Mouse (Mus musculus): ENCODE data around the gene Tbl2.

The Tbl2 gene

DNA sequence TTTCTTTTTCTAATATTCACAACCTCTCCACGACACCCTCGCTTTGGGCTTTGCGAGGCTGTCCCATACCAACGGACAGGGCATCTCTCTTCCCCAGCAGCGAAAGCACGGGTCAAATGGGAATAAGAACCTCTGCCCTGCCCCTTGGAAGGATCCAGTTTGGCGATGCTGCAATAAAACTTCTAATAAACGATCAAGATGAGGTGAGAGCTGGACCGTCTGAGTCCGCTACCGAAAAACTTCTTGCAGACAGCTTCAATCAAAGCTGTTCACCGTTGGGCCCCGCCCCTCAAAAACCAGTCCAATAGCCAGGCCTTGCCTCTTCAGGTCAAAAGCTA is 773 bp upstream of the Tbl2 start:
- DNase-seq (ENCODE audit: inconsistent ontology term), result no peak

DNA sequence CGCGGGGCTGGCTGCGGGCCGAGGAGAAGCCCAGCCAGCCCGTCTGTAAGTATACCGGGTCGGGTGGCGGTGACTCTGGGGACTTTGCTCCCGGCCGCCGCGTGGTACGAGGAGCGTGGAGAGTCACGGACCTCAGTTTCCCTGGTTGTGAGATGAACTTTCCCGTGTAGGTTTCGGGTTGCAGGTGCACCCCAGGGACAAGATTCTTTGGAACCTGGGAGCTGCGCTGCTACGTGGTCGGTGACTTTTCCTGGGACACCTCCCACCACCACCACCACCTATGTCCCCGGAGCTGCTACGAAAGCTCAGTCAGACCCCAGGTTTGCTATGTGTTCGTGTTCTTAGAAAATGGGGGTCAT is 342 bp downstream of the Tbl2 start:
- DNase-seq (ENCODE audit: inconsistent ontology term), result peak; percentile 17

DNA sequence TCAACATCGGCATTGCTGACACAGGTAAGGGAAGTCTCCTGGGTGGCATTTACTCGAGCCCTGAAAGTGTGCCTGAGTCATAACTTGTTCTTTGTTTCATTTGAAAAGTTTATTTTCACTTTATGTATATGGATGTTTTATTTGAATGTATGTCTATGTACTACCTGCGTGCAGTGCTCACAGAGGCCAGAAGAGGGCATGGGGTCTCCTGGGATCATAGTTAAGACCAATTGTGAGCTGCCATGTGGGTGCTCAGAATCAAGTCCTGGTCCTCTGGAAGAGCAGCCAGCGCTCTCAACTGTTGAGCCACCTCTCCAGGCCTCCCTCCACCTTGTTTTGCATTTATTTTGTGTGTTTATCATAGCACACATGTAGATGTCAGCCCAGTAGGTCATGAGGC is 7.0 kb downstream of the Tbl2 start:
- DNase-seq (ENCODE audit: inconsistent ontology term), result no peak

DNA sequence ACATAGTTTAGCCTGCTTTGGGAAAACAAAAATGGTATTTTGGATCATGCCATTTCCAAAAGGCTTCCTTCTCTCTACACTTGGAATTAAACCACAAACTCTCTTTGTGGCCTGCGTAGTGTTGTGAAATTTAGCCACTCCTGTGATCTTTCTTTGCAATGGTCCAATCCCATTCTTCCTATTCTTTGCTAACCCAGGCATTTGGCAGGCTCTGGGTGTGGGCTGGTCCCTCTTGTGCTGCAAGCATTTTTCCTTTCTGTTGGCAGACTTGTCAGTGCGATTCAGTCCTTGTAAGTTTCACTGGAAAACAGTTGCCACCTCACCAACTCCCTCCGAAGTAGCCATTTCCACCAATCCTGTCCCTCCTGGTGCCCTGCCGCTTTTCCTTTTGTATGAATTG is 11.8 kb downstream of the Tbl2 start:
- peak; percentile 82 for DNase-seq (ENCODE audit: inconsistent ontology term)

DNA sequence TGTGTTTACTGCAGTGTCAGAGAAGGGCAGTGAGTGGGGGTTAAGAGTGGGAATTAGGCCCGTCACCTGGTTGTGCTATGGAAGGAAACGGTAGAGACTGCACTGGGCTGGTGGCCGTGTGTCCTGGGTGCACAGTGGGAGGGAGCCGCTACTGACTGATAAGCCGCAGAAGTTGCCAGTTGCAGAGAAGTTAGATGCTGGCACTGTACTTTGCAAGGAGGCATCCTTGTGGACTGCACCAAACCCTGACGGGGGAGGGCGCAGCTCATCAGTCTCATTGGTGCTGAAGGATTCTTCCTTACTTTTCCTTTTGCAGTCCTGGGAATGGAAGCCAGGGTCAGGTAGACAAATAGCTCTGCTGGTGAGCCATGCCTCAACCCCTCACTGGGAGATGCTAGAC is 12.2 kb downstream of the Tbl2 start:
- DNase-seq (ENCODE audit: inconsistent ontology term), result no peak

DNA sequence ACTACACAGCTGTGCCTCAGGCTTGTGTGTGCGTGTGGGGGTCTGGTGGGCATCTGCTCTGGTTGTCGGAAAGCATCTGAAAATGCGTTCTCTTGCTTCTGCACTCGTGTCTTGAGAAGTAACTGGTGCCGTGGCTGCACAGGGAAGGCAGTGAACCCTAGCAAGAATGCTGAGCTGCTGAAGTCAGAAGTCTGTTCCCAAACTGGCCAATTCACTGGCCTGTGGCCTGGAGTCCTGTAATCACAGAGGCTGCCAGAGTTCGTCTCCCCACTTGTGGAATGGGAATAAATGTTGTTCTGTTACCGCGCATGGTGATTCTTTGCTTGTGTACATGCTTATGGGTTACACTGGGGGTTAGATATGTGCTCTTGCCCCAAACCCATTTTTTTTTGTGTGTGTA is 12.9 kb downstream of the Tbl2 start:
- DNase-seq (ENCODE audit: inconsistent ontology term), result no peak

DNA sequence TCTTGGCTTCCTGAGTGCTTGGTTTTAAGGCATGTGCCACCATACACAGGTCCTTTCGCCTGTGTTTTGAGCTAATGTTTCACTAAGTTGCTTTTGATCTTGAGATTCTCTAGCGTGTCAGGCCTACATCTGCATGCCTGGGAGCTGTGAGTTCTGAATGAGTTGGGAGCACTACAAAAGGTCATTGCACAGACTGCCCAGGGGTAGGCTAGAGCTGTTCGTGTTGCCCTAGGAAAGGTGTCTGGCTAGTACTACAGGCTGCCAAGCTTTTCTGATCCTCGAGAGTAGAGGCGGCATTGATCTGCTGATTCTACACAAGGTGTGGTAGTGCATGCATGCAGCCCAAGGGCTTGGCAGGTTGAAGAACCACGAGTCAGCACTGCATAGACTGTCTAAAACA is 13.4 kb downstream of the Tbl2 start:
- no peak for DNase-seq (ENCODE audit: inconsistent ontology term)

DNA sequence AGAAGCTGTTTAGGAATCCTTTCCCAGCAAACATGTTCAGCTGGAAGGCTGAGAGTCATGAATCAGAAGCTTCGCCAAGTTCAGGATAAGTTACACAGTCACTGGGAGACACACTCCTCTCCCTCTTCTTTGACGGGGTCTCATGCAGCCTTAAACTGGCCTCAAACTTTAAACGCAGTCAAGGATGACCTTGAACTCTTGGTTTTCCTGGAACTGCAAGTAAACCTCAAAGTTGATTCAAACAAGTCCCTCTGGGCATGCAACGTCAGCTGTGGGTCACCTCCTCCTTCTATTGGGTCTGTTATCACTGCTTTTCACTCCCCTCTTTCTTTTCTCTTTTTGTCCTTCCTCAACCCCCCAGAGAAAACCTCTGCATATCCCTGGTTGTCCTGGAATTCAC is 17.5 kb downstream of the Tbl2 start:
- no peak for DNase-seq (ENCODE audit: inconsistent ontology term)

DNA sequence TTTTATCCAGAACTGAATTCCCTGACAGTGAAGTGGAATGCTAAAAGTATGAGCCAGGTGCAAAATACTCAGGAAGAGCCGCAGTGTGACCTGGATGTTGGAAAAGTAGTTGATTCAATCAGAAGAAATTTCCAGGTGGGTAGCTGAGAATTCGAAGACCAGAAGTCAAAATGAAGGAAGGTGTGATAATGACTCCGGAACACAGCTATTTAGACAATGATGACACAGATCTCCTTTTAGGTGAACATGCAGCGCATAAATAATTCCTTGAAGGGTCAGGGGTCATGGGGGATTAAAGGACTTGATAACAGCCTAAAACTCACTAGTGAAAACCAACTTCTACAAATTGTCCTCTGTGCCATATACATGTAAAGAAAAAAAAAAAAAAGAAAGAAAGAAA is 18.0 kb downstream of the Tbl2 start:
- DNase-seq (ENCODE audit: inconsistent ontology term), result no peak

DNA sequence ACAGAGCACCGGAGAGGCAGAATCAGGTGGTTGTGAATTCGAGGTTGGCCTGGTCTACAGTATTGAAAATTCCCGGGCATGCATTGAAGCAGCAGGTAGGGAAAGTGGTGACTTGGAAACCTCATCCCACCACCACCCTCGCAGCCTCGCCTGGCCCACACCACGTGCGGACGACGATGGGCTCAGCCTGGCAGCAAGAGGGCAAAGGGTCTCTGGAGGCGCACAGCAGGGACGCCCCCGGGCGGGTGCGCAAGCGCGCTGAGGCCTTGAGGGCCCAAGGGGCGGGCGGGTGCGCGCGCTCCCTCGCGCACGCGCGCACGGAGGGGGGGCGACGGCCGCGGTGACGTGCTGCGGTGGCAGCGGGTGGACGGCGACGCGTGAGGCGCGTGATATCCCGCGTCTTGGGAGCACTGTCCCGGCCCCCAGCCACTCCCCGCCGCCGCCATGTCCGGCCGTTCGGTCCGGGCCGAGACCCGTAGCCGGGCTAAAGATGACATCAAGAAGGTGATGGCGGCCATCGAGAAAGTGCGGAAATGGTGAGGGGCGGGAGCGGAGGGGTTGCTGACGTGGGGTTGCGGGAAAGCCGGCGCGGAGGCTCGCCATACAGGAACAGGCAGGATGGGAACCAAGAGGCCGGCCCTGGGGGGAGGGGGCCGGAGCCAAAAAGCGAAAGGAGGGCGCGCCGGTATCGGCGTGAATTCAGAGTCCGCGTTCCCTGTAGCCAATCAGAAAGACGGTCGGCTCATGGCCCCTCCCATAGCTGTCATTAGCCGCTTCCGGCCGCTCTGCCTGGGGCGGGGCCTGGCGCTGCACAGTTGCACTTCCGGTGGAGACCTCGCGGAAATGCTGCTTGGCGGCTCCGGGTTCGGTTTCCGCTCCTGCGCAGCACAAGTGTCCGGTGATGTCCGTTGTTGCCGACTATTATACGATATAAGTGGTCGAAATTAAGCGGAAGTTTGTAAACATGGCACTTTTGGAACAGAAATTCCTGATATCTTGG is 18.9 kb downstream of the Tbl2 start, which contains the start of gene Bcl7b:
Gene Bcl7b (plus strand): TSS at position 221 of the 1,000 bp plus-strand sequence.
- peak; percentile 98 for DNase-seq (ENCODE audit: inconsistent ontology term)

DNA sequence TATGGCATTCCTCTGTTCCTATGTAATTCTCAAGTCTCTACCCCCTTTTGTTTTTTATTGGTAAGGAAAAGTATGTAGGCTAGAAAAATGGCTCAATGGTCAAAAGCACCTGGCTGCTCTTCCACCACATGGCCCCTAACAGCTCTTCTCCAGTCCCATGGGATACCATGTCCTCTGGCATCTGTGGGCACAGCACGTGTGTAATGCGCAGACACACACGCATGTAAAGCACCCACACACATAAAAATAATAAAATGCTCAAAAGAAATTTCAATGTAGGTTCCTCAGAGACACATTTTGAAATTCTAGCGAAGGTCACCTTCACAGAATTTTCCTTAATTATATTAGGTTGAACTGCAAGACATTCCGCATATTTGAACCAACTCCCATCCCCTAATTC is 20.0 kb downstream of the Tbl2 start:
- no peak for DNase-seq (ENCODE audit: inconsistent ontology term)

DNA sequence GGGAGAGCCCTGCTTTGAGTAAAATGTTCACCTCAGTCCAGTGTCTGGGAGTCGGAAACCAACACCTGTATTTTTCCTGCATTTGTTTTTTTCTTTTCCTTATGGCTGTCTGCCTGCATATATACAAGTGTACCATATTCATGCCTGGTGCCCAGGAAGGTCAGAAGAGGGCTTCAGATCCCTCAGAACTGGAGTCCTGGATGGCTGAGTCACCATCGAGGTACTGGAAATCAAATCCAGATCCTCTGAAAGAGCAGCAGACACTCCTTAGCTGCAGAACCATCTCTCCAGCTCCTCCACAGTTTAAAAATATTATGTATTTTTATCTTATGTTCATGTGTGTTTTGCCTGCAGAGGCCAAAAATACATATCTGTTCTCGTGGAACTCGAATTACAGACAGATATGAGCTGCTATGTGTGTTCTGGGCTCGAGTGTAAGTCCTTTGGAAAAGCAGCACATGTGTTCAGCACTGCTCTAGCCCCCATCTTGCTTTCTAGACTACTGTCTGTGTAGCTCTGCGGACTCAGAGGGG is 22.3 kb downstream of the Tbl2 start:
- DNase-seq (ENCODE audit: inconsistent ontology term), result no peak

DNA sequence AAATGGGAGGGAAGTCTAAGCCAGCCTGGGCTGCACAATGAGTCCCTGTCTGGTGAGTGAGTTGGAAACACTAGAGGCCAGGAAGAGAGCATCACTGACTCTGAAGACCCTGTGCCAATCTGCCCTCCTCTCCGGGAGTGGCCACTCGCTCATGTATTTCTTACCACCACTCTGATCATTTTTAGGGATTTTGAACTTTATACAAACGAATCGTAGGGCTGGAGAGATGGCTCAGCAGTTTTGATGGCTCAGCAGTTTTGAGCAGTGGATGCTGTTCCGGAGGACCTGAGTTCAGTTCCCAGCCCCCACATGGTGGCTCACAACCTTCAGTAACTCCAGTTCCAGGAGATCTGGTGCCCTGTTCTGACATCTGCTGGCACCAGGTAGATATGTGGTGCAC is 23.5 kb downstream of the Tbl2 start:
- DNase-seq (ENCODE audit: inconsistent ontology term), result no peak

DNA sequence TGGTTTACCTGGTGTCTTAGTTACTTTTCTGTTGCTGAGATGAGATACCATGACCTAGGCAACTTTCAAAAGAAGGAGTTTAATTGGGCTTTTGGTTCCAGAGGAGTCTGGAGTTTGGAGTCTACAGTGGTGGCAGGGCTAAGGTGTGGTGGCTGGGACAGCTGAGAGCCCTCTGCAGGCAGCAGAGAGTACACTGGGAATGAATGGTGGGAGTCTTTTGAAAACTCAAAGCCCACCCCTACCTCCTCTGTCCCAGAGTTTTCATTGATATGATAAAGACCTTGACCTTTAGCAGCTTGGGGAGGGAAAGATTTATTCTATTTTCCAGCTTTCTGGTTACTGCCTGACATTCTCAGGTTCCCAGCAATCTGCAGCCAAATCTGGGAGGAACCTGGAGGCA is 25.6 kb downstream of the Tbl2 start:
- DNase-seq (ENCODE audit: inconsistent ontology term), result no peak

DNA sequence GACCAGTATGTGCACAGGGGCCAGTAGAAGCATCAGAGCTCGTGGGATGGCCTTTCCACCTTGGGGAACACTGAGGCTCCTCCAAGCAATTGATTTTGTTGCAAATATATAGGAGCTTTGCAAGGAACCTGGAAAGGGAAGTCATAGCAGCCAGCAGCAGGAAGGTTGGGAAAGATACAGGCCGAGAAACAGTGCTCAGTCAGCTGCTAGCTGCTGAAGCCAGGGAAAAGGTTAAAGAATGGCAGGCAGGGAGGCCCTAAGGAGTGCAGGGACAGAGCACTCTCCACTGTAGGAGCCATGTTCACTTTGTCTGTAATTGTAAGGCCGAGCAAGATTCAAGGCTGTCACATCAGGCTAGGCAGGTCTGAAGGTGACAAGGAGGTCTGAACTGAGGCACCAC is 29.1 kb downstream of the Tbl2 start:
- DNase-seq (ENCODE audit: inconsistent ontology term), result no peak

DNA sequence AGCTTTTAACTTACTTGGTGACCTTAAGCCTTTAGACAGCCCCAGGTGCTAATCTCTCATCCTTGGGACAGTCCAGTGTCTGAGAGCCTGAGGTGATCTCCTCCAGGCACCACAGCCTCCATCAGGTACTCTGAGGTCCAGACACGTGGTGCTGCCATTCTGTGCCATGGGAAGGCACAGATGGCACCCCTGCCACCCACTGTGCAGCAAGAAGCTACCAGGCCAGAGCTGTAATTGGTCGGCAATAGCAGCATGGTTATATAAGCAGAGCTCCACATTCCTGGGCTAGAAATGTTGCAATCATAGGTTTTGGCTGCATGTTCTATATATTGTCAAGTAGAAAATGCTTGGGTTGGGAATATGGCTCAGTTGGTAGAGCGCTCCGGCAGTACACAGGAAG is 29.5 kb downstream of the Tbl2 start:
- DNase-seq (ENCODE audit: inconsistent ontology term), result no peak

DNA sequence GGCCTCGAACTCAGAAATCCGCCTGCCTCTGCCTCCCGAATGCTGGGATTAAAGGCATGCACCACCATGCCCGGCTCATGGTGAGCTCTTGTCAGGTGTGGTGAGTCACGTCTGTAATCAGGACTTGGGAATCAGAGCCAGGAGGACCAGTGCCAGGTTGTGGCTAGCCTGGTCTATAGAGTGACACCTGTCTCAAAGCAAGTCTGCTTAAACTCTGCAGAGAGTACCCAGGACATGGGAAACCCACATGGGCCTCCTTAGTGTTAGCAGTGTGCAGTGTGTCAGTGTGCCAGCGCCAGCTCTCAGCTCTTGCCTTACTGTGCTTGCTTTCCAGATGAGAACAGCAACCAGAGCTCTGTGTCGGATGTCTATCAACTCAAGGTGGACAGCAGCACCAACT is 30.2 kb downstream of the Tbl2 start:
- DNase-seq (ENCODE audit: inconsistent ontology term), result no peak

DNA sequence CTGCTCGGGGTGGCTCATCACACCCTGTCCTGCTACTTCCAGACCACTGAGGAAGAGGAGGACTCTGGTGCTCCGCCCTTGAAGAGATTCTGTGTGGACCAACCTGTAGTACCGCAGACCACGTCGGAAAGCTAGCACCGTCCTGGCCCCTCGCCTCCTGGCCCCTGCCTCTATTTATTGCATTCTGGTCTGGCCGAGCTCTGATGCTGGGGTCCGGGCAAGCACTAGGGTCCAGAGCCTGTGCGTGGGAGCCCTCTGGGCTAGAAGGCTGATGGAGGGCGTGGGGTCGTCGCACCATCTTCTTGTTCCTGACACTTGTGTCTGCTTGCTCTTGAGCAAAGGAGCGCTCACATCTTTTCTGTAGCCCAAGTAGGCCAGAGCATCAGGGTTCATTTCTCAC is 31.3 kb downstream of the Tbl2 start:
- no peak for DNase-seq (ENCODE audit: inconsistent ontology term)

DNA sequence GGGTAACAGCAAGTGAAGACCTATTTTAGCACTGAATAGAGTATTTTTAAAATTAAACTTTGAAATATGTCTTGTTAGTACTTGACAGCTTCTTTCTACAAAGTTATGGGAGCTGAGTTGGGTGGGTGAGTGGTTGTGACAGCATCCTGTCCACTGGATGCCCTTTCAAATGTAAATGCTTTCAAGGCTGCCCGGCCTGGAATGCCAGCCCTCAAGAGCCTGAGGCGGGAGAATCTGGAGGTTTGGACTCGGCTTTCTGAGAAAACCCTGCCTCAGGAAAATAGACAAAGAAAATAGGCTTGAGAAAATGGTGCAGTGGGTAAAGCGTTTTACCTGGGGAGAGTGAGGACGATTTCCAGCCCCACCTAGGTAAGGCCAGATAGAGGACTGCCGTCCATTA is 32.3 kb downstream of the Tbl2 start:
- no peak for DNase-seq (ENCODE audit: inconsistent ontology term)

DNA sequence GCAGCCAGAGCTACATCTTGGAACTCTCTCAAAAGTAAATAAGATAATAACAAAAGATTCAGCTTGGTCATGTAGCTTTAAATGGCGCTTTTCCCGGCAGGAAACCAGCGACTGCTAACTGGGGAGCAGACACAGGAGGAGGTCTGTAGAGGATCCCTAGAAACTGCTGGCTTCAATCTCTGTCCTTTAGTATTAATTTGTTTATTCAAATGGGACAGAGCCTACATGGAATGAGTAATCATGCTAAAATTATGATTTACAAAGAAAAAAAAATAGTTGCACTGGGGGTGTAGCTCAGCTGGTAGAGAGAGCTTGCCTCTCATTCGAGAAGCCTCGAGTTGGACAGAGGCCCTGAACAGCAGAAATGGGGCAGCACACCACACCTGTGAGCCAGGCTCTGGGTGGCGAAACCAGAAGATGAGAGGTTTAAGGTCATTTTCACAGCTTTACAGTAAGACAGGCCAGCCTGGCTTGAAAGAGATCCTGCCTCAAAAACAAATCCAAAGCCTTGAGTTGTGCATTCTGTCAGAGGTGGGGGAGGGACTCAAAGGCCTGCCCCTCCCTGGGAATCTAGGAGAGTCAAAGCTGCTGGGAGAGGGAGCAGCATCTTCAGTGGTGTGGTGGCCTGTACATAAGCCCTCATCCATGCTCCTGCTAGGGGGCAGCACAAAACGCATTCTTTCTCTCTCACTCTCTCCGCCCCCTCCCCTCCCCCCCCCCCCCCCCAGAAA is 33.8 kb downstream of the Tbl2 start:
- DNase-seq (ENCODE audit: inconsistent ontology term), result peak; percentile 25

DNA sequence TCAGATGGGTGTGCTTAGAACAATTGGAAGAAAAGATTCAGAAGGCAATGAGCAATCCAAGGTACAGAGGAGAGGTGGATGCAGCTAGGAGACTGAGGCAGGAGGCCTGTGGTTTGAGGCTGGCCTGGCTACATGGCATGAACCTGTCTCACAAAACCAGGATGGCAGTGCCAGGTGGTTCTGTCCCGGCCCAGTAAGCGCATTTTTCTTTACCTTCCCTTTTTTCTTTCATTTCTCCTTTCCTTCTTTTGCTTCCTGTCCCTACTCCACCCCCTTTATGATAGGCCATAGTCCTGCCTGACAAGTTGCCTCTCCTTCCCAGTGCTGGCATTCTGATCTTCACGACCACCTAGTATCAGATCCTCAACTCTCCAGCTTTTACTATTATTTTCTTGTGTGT is 35.6 kb downstream of the Tbl2 start:
- no peak for DNase-seq (ENCODE audit: inconsistent ontology term)

DNA sequence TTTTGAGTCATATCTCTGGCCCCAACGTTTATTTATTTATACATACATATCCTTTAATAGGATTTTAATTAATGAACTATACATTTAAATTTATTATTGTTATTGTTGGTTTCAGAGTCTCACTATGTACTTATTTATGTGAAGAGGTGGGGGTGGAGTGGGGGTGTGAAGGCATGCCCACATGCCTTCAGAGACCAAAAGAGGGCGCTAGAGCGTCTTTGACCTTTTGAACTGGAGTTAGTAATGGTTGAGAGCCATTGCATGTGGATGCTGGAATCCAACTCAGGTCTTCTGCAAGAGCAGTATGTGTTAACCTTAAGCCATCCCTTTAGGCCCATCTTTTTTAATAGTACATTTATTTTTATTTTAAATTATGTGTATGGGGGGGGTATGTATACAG is 36.1 kb downstream of the Tbl2 start:
- no peak for DNase-seq (ENCODE audit: inconsistent ontology term)

DNA sequence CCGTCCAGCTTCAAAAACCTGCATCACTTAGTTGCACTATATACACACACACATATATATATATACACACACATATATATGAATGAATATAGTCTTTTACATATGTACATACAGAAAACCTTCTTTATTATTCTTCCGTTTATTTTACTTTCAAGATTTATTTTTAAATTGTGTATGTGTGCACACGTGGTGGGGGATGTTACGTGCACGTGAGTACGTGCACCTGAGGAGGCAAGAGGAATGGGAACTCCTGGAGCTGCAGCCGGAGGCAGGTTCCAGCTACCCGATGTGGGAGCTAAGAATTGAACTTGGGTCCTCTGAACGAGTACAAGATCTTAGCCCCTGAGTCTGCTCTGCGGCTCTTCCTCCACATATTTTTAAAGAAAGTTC is 36.8 kb downstream of the Tbl2 start:
- DNase-seq (ENCODE audit: inconsistent ontology term), result no peak

All from Muller cell, postnatal 12 days (primary cell).